Mouse (Mus musculus) heart, postnatal 0 days (tissue): Measurements from ENCODE around the gene Apof.

ENCODE experiments used
- CTCF ChIP-seq: IDR thresholded peaks from 2 replicates; pipeline ENCODE4 v1.5.1; 2016; ENCODE audit warnings: antibody characterized with exemption, control low read depth, low read depth
- EP300 ChIP-seq: IDR thresholded peaks from 2 replicates; pipeline ENCODE4 v1.6.1; 2016; ENCODE audit warnings: antibody characterized with exemption, low read depth

DNA sequence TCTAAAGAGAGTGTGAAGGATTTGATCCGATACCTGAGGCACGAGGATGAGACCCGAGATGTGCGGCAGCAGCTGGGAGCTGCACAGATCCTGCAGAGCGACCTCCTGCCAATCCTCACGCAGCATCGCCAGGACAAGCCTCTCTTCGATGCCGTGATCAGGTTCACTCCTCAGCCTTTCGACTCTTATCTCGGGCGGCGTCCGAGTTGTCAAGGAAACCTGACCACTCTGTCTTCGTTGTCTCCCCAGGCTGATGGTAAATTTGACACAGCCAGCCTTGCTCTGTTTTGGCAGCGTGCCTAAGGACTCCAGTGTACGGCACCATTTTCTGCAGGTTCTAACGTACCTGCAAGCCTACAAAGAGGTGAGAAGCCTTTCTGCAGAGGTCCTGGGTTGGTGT is 28.3 kb upstream of the Apof start:
- TF ChIP-seq CTCF = no peak
- no peak for TF ChIP-seq EP300
